In the genomic region with DNA sequence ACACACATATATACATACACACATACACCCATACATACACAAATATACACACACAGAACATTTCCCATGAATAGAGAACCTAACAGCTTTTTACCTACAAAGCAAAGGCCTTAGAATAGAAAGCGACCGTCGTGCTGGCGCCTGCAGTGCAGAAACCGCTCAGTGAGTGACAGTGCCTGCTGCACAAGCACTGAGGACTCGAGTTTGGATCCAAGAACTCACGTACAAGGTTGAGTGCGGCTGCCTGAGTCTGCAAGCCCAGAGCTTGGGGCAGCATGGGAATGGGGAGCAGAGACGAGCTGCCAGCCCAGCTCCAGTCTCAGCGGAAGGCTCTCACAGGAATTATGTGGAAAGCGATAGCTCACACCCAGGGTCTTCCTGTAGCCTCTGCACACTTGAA, we compare ENCODE assay signal across 13 mouse cellular contexts. TPM values are rescaled to one million over a fixed set of nuclear protein-coding genes. Genes with fewer than 3 reads are reported as not detected.
A peak's percentile ranks its signal among the peaks of the same experiment; 100 is the strongest.
DNase-seq lines count a peak whose midpoint lies in the region; ATAC-seq and TF ChIP-seq lines count a peak whose summit lies in the region.
"Had no signal": no experiment of that assay in that cellular context is flagged by ENCODE, and none has a peak within 500 bp of the region (broad histone marks: within the 10 kb centered on the region; RNA-seq: fewer than 3 reads in every experiment).

No protein-coding gene starts in this region.

- H3K36me3 ChIP-seq in heart, embryonic 10.5 days, result peaks cover 12% of the 10 kb centered on the region; the same call in 1 of the 2 replicates
- H3K36me3 ChIP-seq in heart, embryonic 11.5 days (ENCODE audit: control insufficient read depth, insufficient read depth, low read length), result no peaks in the 10 kb centered on the region
- no peaks in the 10 kb centered on the region; the same call in 1 of the 2 replicates for H3K36me3 ChIP-seq in intestine, embryonic 14.5 days (ENCODE audit: control insufficient read depth, insufficient read depth, low read length)
- peaks cover 7% of the 10 kb centered on the region for H3K36me3 ChIP-seq in intestine, postnatal 0 days (ENCODE audit: control insufficient read depth, insufficient read depth)
- peaks cover 9% of the 10 kb centered on the region; the same call in 1 of the 2 replicates for H3K36me3 ChIP-seq in embryonic facial prominence, embryonic 14.5 days (ENCODE audit: control insufficient read depth, insufficient read depth, low read length)
- no peaks in the 10 kb centered on the region for H3K36me3 ChIP-seq in intestine, embryonic 16.5 days (ENCODE audit: control insufficient read depth, insufficient read depth, low read length)
- H3K36me3 ChIP-seq in kidney, adult 2 months (ENCODE audit: control insufficient read depth, insufficient read depth, low read length), result no peaks in the 10 kb centered on the region

- H3K4me1 ChIP-seq in heart, embryonic 10.5 days, result peaks cover 68% of the 10 kb centered on the region
- peaks cover 29% of the 10 kb centered on the region for H3K4me1 ChIP-seq in heart, embryonic 11.5 days (ENCODE audit: control insufficient read depth, insufficient read depth, low read length)
- peaks cover 24% of the 10 kb centered on the region for H3K4me1 ChIP-seq in intestine, embryonic 14.5 days (replicated peaks; ENCODE audit: control insufficient read depth, insufficient read depth, low read length)
- 0 out of 2 replicates have a peak, but pooled peaks cover 2% of the 10 kb centered on the region for H3K4me1 ChIP-seq in intestine, postnatal 0 days (replicated peaks; ENCODE audit: control insufficient read depth, insufficient read depth, low read length)
- H3K4me1 ChIP-seq in embryonic facial prominence, embryonic 14.5 days (ENCODE audit: control insufficient read depth, insufficient read depth, low read length), result peaks cover 8% of the 10 kb centered on the region; the same call in 1 of the 2 replicates
- peaks cover 28% of the 10 kb centered on the region for H3K4me1 ChIP-seq in intestine, embryonic 16.5 days (ENCODE audit: control insufficient read depth, insufficient read depth, low read length)
- peaks cover 10% of the 10 kb centered on the region; the same call in 1 of the 2 replicates for H3K4me1 ChIP-seq in kidney, adult 2 months (ENCODE audit: control insufficient read depth, insufficient read depth, low read length)

- peak overlapping the region; percentile 65 for H3K27ac ChIP-seq in heart, embryonic 10.5 days
- H3K27ac ChIP-seq in heart, embryonic 11.5 days (ENCODE audit: low read depth, low read length), result no peak overlapping the region
- no peak overlapping the region for H3K27ac ChIP-seq in intestine, embryonic 14.5 days (ENCODE audit: low read depth)
- H3K27ac ChIP-seq in intestine, postnatal 0 days (ENCODE audit: low read depth, low read length), result no peak overlapping the region
- H3K27ac ChIP-seq in embryonic facial prominence, embryonic 14.5 days (replicated peaks; ENCODE audit: low read depth, low read length), result no peak overlapping the region
- H3K27ac ChIP-seq in intestine, embryonic 16.5 days (ENCODE audit: low read length), result peak overlapping the region; percentile 20; the same call in 1 of the 2 replicates
- H3K27ac ChIP-seq in kidney, adult 2 months (ENCODE audit: insufficient read depth, low read depth, low read length), result no peak overlapping the region
- H3K27ac ChIP-seq: macrophage had no signal

- 82% methylated on average over 11 of the region's 11 CpGs for WGBS in heart, embryonic 10.5 days
- WGBS in heart, embryonic 11.5 days (ENCODE audit: insufficient replicate concordance), result 81% methylated on average over 11 of the region's 11 CpGs
- 66% methylated on average over 11 of the region's 11 CpGs for WGBS in intestine, embryonic 14.5 days
- 72% methylated on average over 11 of the region's 11 CpGs for WGBS in intestine, postnatal 0 days
- 65% methylated on average over 11 of the region's 11 CpGs for WGBS in embryonic facial prominence, embryonic 14.5 days
- 67% methylated on average over 11 of the region's 11 CpGs for WGBS in intestine, embryonic 16.5 days
- WGBS in kidney, adult 2 months, result 90% methylated on average over 11 of the region's 11 CpGs

- TF ChIP-seq POLR2A in kidney, adult 2 months (IDR thresholded peaks at IDR 0.05; ENCODE audit: low read depth, low read length), result no peak

- no peak for DNase-seq in heart, embryonic 10.5 days (ENCODE audit: low spot score)
- no peak for DNase-seq in intestine, embryonic 14.5 days (ENCODE audit: low spot score)
- peak; percentile 49 for DNase-seq in embryonic facial prominence, embryonic 14.5 days (ENCODE audit: low spot score)
- DNase-seq in kidney, adult 2 months, result no peak
- DNase-seq: cerebellum, adult 9-11 months; kidney, adult 11 months; kidney, postnatal 25 days; liver, embryonic 13.5 days; thymus, adult 2 months had no signal

- ATAC-seq in heart, embryonic 11.5 days (replicated peaks; ENCODE audit: insufficient number of reproducible peaks, low FRiP score, low TSS enrichment), result no peak
- ATAC-seq in intestine, embryonic 14.5 days (replicated peaks; ENCODE audit: low FRiP score, low TSS enrichment, low read depth), result no peak
- ATAC-seq in intestine, postnatal 0 days, result no peak
- no peak for ATAC-seq in embryonic facial prominence, embryonic 14.5 days (ENCODE audit: low read depth)
- ATAC-seq in intestine, embryonic 16.5 days, result 0 out of 2 replicates have a peak, but pooled peaks have one; percentile 8

- no peak overlapping the region for H3K9ac ChIP-seq in heart, embryonic 11.5 days (ENCODE audit: low read depth, low read length)
- no peak overlapping the region for H3K9ac ChIP-seq in intestine, embryonic 14.5 days (ENCODE audit: low read length)
- no peak overlapping the region for H3K9ac ChIP-seq in intestine, postnatal 0 days (ENCODE audit: low read depth, low read length)
- no peak overlapping the region for H3K9ac ChIP-seq in embryonic facial prominence, embryonic 14.5 days (ENCODE audit: low read depth, low read length)
- no peak overlapping the region; the same call in 1 of the 2 replicates for H3K9ac ChIP-seq in intestine, embryonic 16.5 days (ENCODE audit: low read depth, low read length)
- H3K9ac ChIP-seq: liver, embryonic 13.5 days had no signal

- no peak overlapping the region for H3K4me3 ChIP-seq in heart, embryonic 10.5 days
- no peak overlapping the region for H3K4me3 ChIP-seq in heart, embryonic 11.5 days (ENCODE audit: low read depth, low read length)
- no peak overlapping the region for H3K4me3 ChIP-seq in intestine, embryonic 14.5 days (ENCODE audit: low read depth, low read length)
- H3K4me3 ChIP-seq in intestine, postnatal 0 days (ENCODE audit: low read depth, low read length), result no peak overlapping the region
- H3K4me3 ChIP-seq in embryonic facial prominence, embryonic 14.5 days (ENCODE audit: low read depth, low read length), result no peak overlapping the region
- H3K4me3 ChIP-seq in intestine, embryonic 16.5 days (ENCODE audit: low read length), result no peak overlapping the region
- no peak overlapping the region for H3K4me3 ChIP-seq in kidney, adult 2 months (ENCODE audit: insufficient read depth, low read depth, low read length)
- H3K4me3 ChIP-seq: liver, embryonic 13.5 days had no signal

- H3K4me2 ChIP-seq in heart, embryonic 11.5 days, result no peak overlapping the region
- H3K4me2 ChIP-seq in intestine, embryonic 14.5 days (ENCODE audit: low read length), result peak overlapping the region; percentile 18; the same call in 1 of the 2 replicates
- no peak overlapping the region for H3K4me2 ChIP-seq in intestine, postnatal 0 days (replicated peaks; ENCODE audit: low read depth)
- no peak overlapping the region for H3K4me2 ChIP-seq in embryonic facial prominence, embryonic 14.5 days (ENCODE audit: low read depth, low read length)
- H3K4me2 ChIP-seq in intestine, embryonic 16.5 days (ENCODE audit: low read depth, low read length), result no peak overlapping the region
- H3K4me2 ChIP-seq: liver, embryonic 13.5 days had no signal

- no peaks in the 10 kb centered on the region for H3K9me3 ChIP-seq in heart, embryonic 10.5 days
- H3K9me3 ChIP-seq in heart, embryonic 11.5 days (replicated peaks; ENCODE audit: control insufficient read depth, low read length), result no peaks in the 10 kb centered on the region
- H3K9me3 ChIP-seq in intestine, embryonic 14.5 days (ENCODE audit: control insufficient read depth, low read length), result no peaks in the 10 kb centered on the region
- no peaks in the 10 kb centered on the region for H3K9me3 ChIP-seq in intestine, postnatal 0 days (ENCODE audit: control insufficient read depth)
- no peaks in the 10 kb centered on the region for H3K9me3 ChIP-seq in embryonic facial prominence, embryonic 14.5 days (ENCODE audit: control insufficient read depth, low read length)
- H3K9me3 ChIP-seq in intestine, embryonic 16.5 days (ENCODE audit: control insufficient read depth, low read length), result no peaks in the 10 kb centered on the region
- H3K9me3 ChIP-seq: liver, embryonic 13.5 days had no signal

- no peak for TF ChIP-seq CTCF in intestine, postnatal 0 days (IDR thresholded peaks at IDR 0.05; ENCODE audit: low read depth)
- TF ChIP-seq CTCF in kidney, adult 2 months (conservative IDR thresholded peaks at IDR 0.05; ENCODE audit: insufficient read depth, insufficient read length, low read depth, low read length), result no peak

- no peaks in the 10 kb centered on the region for H3K27me3 ChIP-seq in heart, embryonic 10.5 days (ENCODE audit: insufficient read depth, poor library complexity, severe bottlenecking)
- no peaks in the 10 kb centered on the region for H3K27me3 ChIP-seq in heart, embryonic 11.5 days (ENCODE audit: control insufficient read depth, insufficient read depth, low read length)
- no peaks in the 10 kb centered on the region for H3K27me3 ChIP-seq in intestine, embryonic 14.5 days (replicated peaks; ENCODE audit: control insufficient read depth, insufficient read depth, low read length)
- H3K27me3 ChIP-seq in intestine, postnatal 0 days (replicated peaks; ENCODE audit: control insufficient read depth, insufficient read depth, low read length), result no peaks in the 10 kb centered on the region
- no peaks in the 10 kb centered on the region for H3K27me3 ChIP-seq in embryonic facial prominence, embryonic 14.5 days (replicated peaks; ENCODE audit: control insufficient read depth, insufficient read depth, low read length)
- no peaks in the 10 kb centered on the region for H3K27me3 ChIP-seq in intestine, embryonic 16.5 days (replicated peaks; ENCODE audit: control insufficient read depth, insufficient read depth, low read length)
- H3K27me3 ChIP-seq in kidney, adult 2 months (replicated peaks; ENCODE audit: control insufficient read depth, insufficient read depth, low read length), result no peaks in the 10 kb centered on the region
- H3K27me3 ChIP-seq: liver, embryonic 13.5 days had no signal

RNA-seq across cellular contexts. Expression of a gene that starts 43.7 kb away (rescaled TPM):
- polyA plus RNA-seq in heart, embryonic 10.5 days (2016; fragmentation: Nextera tagmentation; extraction: Ambion mirVana), result 3.4 and 3.9 TPM in 2 replicates
- 6.9 and 10.1 TPM in 2 replicates for polyA plus RNA-seq in heart, embryonic 11.5 days (2014; fragmentation: Nextera tagmentation; extraction: Ambion mirVana)
- polyA plus RNA-seq in intestine, embryonic 14.5 days (2014; fragmentation: Nextera tagmentation; extraction: Ambion mirVana), result 8.8 and 8.9 TPM in 2 replicates
- 2.2 and 2.4 TPM in 2 replicates for polyA plus RNA-seq in intestine, postnatal 0 days (2015; fragmentation: Nextera tagmentation; extraction: Ambion mirVana)
- 19.5 and 20.3 TPM in 2 replicates for polyA plus RNA-seq in embryonic facial prominence, embryonic 14.5 days (2014; fragmentation: Nextera tagmentation; extraction: Ambion mirVana)
- polyA plus RNA-seq in intestine, embryonic 16.5 days (2015; fragmentation: Nextera tagmentation; extraction: Ambion mirVana), result 3.0 and 3.6 TPM in 2 replicates
- polyA plus RNA-seq in kidney, adult 2 months (2012; rRNA removed), result 14.9 and 15.5 TPM in 2 replicates

Comparison
In these comparisons a context has a peak if more than half of its experiments do, and no peak if none do; other contexts are left out.
1. H3K27ac ChIP-seq: peak in heart, embryonic 10.5 days (single experiment) and intestine, embryonic 16.5 days (single experiment); none in heart, embryonic 11.5 days (single experiment), intestine, embryonic 14.5 days (single experiment), intestine, postnatal 0 days (single experiment), embryonic facial prominence, embryonic 14.5 days (single experiment) and kidney, adult 2 months (single experiment).